Mouse (Mus musculus) layer of hippocampus, postnatal 36 days (tissue): ENCODE data around the gene Wnt1. TPM values are rescaled to one million over a fixed set of nuclear protein-coding genes. Genes with fewer than 3 reads are reported as not detected.
"Not testable (repeated sequence)": the region's sequence is repeated elsewhere in the genome, so short reads cannot be mapped to it uniquely, and the experiment has no call there.

Source experiments
- DNase-seq, 2 experiments: peaks; one replicate each; pipeline ENCODE4 v3.0.0; 2022
- total RNA-seq, 2 experiments: library from RNA; stranded (reverse); gene quantifications; 2 replicates each; pipeline ENCODE4 v1.2.3; 2021

Gene Wnt1
- total RNA-seq, 2 experiments from 2014 or later = not detected

GRCm38 (mm10) chr15:98806809-98807770 lies 17.4 kb downstream of the Wnt1 start:
- peak in 1 of 2 experiments; percentile 41 for DNase-seq

DNA sequence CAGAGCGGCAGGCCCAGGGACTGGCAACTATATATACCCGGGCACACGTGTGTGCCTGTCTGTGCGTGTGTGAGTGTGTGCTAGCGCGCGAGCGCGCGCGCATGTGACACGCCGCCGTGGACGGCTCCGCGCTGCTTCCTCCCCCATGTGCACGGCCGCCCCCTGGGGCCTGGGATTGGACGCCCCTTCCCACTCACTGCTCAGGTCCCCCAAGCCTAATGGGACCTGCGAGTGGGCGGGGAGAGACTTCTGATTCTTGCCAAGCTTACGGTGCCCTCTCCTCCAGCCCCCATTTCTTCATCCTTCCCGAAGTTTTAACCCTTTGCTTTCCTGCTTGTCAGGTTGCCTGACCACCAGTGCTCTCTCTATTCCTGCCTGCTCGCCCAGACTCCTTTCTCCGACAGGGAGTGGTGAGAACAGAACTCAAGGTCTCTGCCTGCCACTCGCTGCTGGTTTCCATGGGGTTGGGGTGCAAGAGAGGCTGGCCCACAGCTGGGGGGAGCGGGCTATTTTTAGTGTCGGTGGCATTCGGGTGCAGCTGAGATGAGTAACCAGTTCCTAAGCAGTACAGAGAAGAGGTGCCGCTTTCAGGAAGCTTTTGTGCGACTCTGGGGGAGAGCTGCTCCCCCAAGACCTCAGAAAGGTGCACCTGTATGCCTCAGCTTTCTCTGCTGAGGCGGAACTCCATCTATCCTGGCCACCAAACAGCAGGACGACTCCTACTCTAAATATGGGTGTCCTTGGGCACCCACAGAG lies 18.4 kb downstream of the Wnt1 start:
- peak; percentile 82 to 83 for DNase-seq

- DNase-seq = peak; percentile 86 to 87
These were observed 19.0 kb downstream of the Wnt1 start for GRCm38 (mm10) chr15:98808651-98809134.

DNA sequence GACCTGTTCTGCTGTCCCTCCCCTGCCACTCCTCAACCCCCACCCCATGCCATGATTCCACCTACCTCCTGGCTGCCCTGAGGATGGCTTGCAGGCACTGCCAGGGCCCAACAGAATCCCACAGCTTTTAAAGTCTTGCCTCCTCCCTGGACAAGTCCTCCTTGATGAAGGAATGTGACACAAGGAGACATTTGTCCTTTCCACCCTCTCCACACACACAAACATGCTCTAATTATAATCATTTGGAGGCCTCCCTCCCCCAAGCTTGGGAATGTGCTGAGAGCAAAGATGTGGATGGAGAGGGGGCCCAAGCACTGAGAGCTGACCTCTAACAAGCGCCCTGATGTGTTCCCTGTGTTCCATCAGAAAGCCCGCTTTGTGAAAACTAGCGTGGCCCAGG lies 19.7 kb downstream of the Wnt1 start, which contains the start of gene Ddn:
Ddn (minus strand) TSS at position 101 of the 400 bp plus-strand sequence.
- no peak for DNase-seq

DNA sequence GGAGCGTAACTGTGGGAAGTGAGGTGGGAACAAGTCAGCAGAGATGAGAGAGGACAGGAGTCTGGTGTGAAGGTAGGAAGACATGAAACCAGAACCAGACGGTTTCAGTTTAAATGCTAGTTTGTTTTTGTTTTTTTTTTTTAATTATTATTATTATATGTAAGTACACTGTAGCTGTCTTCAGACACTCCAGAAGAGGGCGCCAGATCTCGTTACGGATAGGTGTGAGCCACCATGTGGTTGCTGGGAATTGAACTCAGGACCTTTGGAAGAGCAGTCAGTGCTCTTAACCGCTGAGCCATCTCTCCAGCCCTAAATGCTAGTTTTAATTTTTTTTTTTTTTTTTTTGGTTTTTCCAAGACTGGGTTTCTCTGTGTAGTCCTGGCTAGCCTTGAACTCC lies 20.6 kb downstream of the Wnt1 start:
- DNase-seq = not testable (repeated sequence)

- peak; percentile 82 to 84 for DNase-seq
These were observed 23.2 kb downstream of the Wnt1 start for GRCm38 (mm10) chr15:98812741-98813424.

GRCm38 (mm10) chr15:98818171-98818570 lies 28.5 kb downstream of the Wnt1 start:
- no peak for DNase-seq

DNA sequence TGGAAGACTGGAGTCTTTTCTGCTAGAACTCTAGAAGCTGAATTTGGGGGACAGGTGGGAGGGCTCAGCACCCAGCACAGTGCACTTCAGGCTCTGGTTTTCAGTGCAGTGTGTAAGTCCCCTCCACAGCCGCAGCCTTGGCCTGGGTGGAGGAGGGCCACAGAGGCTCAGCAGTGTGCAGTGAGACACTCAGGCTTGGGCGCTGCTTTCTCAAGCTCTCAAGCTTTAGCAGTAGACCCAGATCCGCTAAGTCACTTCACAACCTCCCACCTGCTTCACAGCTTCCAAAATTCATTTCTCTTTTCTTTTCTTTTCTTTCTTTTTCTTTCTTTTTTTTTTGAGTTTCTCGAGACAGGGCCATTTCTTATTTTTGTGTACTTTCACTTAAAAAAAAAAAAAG lies 31.3 kb downstream of the Wnt1 start:
- no peak for DNase-seq

- no peak for DNase-seq
These were observed 31.7 kb downstream of the Wnt1 start for GRCm38 (mm10) chr15:98821403-98821802.

GRCm38 (mm10) chr15:98822147-98822546 lies 32.5 kb downstream of the Wnt1 start:
- no peak for DNase-seq

DNA sequence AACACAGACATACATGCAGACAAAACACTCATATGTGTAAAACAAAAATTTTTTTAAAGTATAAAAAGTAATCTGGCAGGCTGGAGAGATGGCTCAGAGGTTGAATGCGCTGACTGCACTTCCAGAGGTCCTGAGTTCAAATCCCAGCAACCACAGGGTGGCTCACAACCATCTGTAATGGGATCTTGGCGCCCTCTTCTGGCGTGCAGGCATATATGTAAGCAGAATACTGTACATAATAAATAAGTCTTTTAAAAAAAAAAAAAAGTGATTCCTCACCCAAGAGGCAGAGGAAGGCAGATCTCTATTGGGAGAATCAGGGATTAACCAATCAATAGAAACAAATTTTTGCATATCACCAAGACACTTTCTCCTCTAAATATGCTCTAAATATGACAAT lies 33.8 kb downstream of the Wnt1 start:
- DNase-seq = no peak

DNA sequence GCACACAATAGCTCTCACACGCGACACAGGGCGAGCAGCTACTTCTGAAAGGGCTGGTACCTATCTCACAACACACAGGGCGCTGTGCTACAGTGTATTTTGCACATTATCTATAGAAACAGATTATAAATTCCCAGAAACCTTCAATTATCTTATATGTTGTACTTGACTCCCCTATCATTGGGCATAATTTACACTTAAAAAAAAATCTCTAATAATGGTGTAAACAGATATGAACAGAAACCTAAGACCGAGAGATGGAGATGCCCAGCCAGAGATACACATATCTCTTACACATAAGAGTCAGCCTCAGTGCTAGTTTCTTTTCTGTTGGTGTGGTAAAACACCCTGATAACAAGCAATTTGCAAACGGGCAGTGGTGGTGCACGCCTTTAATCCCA lies 38.0 kb downstream of the Wnt1 start:
- no peak for DNase-seq

- peak; percentile 95 to 96 for DNase-seq
These were observed 41.4 kb downstream of the Wnt1 start, which contains the start of gene Prkag1 for GRCm38 (mm10) chr15:98830736-98831683. TSS of gene Prkag1 (minus strand) at chr15:98831521.

- DNase-seq = no peak
These were observed 42.0 kb downstream of the Wnt1 start for GRCm38 (mm10) chr15:98831684-98832035.

GRCm38 (mm10) chr15:98832161-98833058 lies 42.8 kb downstream of the Wnt1 start:
- DNase-seq = no peak

DNA sequence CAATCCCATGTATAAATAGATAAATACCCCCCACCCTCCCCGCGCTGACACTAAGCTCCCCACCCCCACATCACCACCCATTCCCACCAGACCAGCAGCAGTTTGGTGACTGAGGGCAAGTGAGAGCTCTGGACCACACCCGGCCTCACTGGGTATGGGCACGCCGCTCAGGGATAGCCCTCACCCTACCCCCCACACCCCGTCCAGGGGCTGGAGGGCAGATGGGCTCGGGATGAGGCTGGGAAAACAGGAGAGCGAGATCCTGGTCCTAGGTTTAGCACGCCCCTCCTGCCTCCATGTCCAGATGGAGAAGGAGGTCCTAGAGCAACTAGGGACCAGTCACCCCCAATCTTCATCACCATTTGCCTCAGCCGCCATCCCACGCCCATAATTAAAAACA lies 43.6 kb downstream of the Wnt1 start:
- no peak for DNase-seq

GRCm38 (mm10) chr15:98834059-98834458 lies 44.4 kb downstream of the Wnt1 start:
- no peak for DNase-seq

DNA sequence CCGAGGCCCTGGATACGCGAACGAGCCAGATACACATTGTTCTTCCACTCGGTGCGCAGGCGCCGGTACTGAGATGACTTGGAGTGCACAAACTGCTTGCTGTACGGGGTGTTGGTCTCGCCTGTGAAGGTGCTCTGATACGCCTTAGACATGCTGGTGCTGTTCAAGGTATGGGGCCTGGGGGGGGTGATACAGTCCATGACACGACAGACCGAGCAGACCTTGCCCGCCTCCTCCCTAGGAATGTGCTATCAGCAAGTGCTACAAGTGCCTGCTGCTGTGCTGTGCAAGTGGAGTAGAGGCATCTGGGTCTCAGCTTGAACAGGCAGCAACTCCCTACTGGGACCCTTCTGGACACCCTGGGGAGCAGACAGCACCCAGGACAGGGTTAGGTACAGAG lies 45.6 kb downstream of the Wnt1 start:
- DNase-seq = no peak

DNA sequence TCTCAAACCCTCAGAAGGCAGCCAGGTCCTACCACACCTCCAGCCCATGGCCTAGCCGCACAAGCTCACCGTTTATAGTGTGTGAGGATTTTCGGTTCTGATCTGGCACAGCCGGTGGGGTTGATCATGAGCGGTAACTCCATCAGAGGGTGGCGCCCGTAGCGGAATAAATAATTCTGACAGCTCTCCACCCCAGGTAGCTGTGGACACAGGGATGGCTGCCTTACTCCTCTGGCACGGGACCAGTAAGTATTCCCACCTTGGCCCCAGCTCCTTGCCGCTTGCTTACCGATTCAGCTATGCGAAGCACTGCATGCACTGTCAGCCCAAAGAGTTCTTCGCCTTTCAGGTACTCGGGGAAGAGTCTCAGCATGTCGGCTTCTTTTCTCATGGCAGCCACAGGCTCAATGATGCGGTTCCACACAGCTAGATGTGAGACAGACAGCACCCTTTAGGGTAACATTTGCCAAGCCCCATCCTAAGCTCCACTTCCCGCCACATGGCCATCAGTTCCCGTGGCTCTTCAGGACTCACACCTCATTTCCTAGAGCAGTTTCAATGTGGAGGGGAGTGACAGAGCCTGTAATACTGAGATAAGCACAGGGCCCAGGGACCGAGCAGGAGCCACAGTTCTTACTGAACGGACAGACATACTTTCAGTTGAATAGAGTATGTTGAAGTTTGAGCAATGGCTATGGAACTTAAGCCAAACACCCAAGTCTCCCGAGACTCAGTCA lies 47.5 kb downstream of the Wnt1 start:
- DNase-seq = no peak

- no peak for DNase-seq
These were observed 48.1 kb downstream of the Wnt1 start for GRCm38 (mm10) chr15:98837743-98838103.
